Mouse (Mus musculus): Measurements from ENCODE around the gene Ube2r2. TPM values are rescaled to one million over a fixed set of nuclear protein-coding genes. Genes with fewer than 3 reads are reported as not detected.

Gene Ube2r2
- total RNA-seq, 1 experiment from 2014 or later, result 102 TPM

DNA sequence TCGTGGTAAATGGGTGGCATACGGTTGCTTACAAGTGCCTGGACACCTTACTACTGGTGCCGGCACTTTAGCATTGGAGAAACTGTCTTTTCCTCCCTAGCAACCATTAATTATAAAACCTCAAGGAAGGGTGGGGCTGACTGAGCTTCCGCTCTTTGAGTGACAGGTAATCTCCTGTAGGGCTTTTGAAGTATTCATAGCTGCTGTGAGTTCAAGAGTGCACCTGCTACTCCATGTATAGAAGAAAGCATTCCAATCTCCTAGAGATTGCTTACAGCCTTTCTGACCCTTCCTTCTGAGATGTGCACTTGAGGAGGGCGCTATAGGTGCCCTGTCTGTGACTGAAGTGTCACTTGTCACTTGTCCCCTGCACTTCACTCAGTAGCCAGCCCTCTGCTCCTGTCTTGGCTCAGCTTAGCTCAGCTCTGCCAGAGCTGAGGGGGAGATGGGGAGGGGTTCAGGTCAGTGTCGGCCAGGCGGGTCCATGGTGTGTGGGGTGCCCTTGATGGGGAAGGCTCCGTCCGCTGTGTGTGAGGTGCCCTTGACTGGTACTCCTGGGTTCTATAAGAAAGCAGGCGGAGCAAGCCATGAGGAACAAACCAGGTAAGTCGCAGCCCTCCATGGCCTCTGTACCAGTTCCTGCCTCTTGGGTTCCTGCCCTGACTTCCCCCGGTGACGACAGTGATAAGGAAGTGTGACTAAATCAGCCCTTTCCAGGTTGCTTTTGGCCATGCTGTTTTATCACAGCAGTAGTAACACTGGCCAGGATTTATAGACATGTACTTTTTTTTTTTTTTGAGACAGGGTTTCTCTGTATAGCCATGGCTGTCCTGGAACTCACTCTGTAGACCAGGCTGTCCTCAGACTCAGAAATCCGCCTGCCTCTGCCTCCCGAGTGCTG, 44.5 kb downstream of the Ube2r2 start:
- DNase-seq, result no peak

DNA sequence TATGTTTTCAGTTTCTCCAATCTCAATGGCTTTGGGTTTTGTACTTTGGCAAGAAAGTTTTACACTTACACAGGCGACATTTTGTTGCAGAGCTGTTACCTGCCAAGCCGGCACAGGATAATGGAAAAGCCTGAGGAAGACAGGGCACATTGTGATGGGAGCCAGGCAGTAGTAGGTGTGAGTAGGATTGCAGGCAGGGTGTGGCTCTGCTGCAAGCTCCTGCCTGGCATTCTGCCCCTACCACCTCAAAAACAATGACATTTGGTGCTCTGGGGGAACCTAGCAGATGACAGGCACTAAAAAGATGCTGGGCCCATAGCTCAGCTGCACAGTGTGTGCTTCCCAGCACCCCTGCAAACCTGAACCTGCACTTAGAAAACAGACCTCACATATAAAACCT, 54.3 kb downstream of the Ube2r2 start:
- no peak for DNase-seq

DNA sequence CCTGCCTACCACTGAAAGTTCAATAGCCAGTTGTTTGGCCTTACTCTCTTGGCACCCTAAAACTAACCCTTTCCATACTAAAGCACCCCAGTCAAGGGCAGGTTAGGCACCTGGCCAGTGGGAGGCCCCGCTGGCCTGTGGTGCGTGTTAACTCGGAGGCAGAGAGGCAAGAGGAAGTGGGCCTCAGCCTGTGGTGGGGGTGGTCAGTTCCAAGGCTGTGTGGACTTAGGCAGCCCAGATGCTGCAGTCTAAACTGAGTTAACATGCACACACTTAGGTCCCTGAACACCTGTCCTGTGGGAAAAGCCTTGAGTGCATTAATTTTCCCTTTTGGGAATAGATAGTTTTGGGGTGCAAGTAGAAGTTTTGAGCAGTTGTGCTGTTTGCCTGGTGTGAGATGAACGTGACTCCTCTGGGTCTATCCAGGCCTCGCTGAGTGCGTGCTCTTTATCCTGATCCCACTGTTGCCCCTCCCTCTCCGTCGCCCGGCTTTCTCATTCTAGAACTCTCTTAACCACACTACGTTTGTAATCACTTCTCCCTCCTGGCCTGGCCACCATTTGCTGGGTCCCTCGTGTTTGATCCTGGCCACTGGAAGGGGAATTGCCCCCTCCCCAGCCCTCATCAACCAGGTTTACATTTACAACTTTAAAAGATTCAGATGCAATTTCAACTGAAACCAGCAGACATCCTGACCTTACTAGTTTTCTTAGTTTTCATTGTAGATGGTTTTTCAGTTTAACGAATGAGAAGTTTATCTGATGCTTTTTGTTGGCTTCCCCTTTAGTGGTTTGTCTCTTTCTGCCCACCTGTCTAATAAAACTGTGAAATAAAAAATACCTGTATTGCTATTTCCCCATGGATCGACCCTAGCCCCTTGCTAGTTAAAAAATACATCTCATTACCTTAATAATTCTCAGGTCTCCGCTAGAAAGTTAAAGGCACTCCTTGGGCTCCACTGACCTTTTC, 57.3 kb downstream of the Ube2r2 start:
- DNase-seq, result no peak

DNA sequence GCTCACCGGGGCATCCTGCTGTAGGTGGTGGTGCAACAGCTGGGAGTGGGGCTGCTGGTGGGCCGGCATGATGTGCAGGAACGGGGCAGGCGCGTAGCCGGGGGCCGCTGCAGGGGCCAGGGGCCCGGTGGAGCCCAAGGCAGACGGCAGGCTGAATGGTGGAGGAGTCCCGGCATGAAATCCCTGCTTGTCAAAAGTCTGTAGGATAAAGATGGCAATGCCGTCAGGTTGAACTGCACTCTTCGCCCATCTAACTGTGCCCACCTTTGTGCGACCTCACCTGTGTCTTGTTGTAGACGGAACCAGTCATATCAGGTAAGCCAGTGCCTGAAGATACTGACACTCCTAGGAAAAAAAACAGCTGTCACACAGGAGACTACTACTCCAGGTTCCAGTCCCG, 59.8 kb downstream of the Ube2r2 start:
- DNase-seq, result no peak

DNA sequence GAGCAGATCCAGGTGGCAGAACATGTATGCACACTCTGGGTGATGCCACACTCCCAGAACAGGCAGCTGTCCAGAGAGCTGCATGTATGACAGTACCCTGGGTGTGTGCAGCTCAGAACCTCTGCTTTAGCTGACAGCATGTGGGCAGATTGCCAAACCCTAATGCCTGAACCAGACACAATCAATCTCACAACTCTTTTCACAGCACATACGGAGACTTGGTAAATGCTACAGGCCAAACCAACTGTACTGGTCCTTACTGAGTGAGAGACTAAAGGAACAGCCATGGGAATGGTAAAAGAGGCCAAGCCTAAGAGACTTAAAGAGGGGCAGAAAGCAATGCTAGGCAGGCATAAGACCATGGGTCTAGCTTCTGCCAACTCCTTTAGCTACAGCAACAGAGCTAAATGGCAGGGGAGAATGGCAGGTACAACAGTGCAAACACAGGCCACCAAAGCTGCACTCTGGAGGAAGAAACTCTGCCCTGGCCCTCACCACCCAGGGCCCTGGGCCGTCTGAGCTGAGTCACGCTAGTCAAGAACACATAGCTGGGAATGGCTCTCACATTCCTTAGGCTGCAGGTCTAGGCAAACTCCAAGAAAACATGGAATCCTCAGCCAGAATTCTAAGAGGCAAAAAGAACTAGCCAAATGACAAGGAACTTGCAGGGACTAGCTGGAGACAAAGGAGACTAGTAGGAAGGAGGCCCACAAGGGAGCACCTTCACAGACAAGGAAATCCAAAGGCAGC, 61.5 kb downstream of the Ube2r2 start:
- peak; percentile 57 for DNase-seq

DNA sequence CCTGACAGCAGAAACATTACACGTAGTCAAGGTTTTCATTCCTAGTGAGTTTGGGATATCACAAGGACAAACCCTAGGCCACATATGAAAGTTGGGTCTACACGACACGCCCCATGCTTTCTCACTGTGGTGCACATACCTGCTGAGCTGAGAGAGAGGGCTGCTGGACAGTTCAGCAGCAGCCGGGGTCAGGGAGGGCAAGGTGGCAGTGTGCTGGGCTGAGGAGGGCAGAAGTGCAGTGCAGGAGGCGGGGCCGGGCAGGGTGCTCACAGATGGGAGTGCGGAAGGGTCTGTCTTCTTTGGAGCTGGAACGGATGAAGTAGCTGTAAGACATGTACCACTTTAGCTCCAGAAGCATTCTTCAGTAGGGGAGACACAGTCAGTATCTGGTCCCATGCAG, 66.6 kb downstream of the Ube2r2 start:
- DNase-seq, result no peak

DNA sequence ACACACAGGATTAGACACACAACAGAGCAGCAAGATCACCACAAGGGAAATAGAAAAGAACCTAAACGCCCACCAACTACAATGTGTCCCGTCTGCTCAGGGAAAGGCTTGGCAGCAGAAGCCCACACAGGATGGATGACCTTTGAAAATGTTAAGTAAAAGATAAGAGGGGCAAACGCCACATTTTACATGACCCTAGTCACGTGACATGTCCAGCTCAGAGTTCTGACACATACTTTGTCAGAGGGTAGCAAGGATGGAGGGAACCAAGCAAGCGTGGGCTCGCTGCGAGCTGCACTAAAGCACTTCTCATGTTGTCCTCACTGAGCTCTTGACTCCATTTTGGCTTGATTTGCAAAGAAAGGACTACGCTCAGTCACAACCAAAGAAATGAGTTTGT, 70.2 kb downstream of the Ube2r2 start:
- peak; percentile 34 for DNase-seq

DNA sequence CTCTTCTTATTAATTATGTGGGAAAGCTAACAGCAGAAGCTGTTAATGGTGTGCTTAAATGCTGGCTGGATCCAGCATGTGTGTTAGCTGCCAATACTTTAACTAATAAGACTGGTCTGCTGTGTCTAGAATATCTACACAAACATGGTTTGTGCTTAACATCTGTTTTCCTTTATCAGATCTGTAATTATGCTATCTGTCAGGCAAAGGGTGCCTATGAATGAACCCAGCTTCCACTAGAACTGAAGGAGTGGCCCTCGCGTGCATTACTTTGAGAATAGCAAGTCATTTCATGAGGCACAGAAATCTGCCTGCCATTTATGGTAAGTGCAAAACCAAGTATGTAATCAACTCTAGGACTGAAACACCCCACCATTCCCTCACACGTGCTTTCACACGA, 72.5 kb downstream of the Ube2r2 start:
- DNase-seq, result no peak

DNA sequence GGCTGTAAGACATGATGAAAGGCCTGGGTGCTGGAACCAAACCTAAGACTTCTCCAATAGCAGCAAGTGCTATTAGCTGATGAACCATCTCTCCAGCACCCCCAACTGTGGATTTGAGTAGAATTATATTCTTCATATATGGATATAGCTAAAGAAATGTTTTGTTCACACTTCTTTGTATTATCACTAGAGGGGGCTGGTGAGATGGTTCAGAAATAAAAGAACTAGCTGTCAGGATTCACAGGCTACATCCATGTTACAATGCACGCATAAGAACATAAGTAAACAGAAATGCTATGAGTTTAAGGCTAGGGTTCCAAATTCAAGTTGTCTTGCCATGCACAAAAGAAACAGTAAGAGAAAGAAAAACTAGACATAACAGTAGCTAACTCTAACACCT, 89.9 kb downstream of the Ube2r2 start:
- no peak for DNase-seq

DNA sequence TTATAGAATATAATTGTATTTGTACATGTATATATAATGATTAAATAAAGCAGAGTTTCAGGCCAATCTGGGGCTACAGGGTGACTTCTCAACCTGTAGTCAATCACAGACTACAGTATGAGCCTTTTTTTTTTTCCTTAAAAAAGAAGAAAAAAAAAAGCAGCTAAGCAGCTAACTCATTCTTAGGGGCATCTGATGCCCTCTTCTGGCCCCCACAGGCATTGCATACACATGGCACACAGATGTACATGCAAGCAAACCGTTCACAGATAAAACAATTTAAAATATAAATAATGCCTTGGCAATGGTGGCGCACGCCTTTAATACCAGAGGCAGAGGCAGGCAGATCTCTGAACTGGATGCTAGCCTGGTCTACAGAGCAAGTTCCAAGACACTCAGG, 90.8 kb downstream of the Ube2r2 start:
- DNase-seq, result peak; percentile 72

DNA sequence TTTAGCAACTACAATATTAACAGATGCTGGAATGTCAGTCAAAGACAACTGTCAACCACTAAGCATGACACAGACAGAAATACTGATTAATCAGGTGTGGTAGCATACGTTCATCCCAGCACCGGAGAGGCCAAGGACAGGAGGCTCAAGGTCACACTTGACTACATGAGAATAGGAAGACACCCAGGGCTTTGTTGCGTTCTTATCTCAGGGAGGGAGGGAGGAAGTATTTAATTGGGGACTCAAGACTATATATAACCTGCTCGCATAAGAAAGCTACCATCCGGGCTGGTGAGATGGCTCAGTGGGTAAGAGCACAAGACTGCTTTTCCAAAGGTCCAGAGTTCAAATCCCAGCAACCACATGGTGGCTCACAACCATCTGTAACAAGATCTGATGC, 100.1 kb downstream of the Ube2r2 start:
- DNase-seq, result no peak

DNA sequence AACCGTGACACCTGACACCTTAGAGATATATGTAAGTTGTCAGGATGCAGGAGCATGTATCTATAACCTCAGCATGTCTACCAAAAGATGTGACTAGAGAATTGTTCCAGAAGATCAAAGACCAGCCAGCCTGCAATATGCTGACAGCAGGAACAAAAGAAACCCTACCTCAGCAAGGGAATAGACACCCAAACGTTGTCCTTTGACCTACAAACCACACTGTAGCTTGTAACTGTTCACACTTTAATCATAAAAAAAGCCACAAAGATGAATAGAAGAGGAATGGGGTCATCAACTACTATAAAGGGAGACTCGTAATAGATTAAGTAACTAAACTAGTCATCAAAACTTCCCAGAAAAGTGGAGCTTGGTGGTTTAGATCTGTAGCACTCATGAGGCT, 105.4 kb downstream of the Ube2r2 start:
- no peak for DNase-seq

Other genes starting within 250 kb of the Ube2r2 start
- gene Spink4, start 215.7 kb upstream of the Ube2r2 start, total RNA-seq (2021), result 2.3 and 2.8 TPM in 2 replicates
- gene Bag1, start 187.4 kb upstream of the Ube2r2 start, total RNA-seq (2021), result 247 and 248 TPM in 2 replicates
- gene Chmp5, start 187.3 kb upstream of the Ube2r2 start, total RNA-seq (2021), result 74.8 and 78.5 TPM in 2 replicates
- 63.1 and 69.5 TPM in 2 replicates for gene Nfx1, start 164.8 kb upstream of the Ube2r2 start, total RNA-seq (2021)
- gene Aqp7, start 87.6 kb upstream of the Ube2r2 start, total RNA-seq (2021), result 62.7 and 67.7 TPM in 2 replicates
- gene Aqp3, start 37.6 kb upstream of the Ube2r2 start, total RNA-seq (2021), result 2.7 TPM in 1 of 2 replicates, not detected in the other
- 45.2 and 49.5 TPM in 2 replicates for gene Nol6, start 11.3 kb upstream of the Ube2r2 start, total RNA-seq (2021)
- gene Ubap2, start 139.4 kb downstream of the Ube2r2 start, total RNA-seq (2021), result 42.1 and 44.8 TPM in 2 replicates
- 53.7 and 57.3 TPM in 2 replicates for gene Dcaf12, start 179.1 kb downstream of the Ube2r2 start, total RNA-seq (2021)
- 38.5 and 52.1 TPM in 2 replicates for gene Ubap1, start 213.3 kb downstream of the Ube2r2 start, total RNA-seq (2021)